Mouse (Mus musculus) myocyte (in vitro differentiated cells): ENCODE measurements around the gene Bicdl1.

ENCODE experiments used
- POLR2A ChIP-seq: IDR thresholded peaks from one replicate; pipeline ENCODE4 v1.6.1; 2011; ENCODE audit warnings: low read depth, mild to moderate bottlenecking, control low read depth, moderate library complexity; ENCODE audit not compliant: insufficient read length
- TCF12 ChIP-seq: IDR thresholded peaks from one replicate; pipeline ENCODE4 v1.6.1; 2011; ENCODE audit warnings: mild to moderate bottlenecking, control low read depth; ENCODE audit not compliant: poor library complexity, insufficient read depth, severe bottlenecking
- TCF3 ChIP-seq: IDR thresholded peaks from one replicate; pipeline ENCODE4 v1.6.1; 2011; ENCODE audit warnings: low read depth, control low read depth; ENCODE audit not compliant: insufficient read length
- USF1 ChIP-seq: IDR thresholded peaks from one replicate; pipeline ENCODE4 v1.6.1; 2011; ENCODE audit warnings: low read depth, mild to moderate bottlenecking, control low read depth, moderate library complexity

DNA sequence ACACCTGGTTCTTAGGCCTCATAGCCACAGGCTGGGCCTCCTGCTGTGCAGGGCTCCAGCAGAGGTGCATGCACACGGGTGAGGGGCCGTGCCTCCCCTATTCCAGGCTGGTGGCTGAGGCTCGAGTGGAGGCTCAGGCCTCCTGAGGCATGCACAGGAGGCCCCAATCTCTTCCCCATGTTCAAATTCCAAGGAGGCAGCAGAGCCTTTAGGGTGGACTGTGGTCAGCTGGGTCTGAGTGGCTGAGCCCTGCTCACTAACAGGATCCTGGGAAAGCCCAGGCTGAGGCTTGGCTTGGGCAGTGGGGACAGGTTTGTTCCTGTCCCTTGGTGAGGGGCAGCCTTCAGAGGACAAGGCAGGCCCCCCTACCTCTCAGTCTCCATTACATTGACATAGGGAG lies 82.5 kb downstream of the Bicdl1 start:
- no peak for TF ChIP-seq USF1
- TF ChIP-seq POLR2A: no peak
- TF ChIP-seq TCF3: no peak
- no peak for TF ChIP-seq TCF12
